In the genomic region with DNA sequence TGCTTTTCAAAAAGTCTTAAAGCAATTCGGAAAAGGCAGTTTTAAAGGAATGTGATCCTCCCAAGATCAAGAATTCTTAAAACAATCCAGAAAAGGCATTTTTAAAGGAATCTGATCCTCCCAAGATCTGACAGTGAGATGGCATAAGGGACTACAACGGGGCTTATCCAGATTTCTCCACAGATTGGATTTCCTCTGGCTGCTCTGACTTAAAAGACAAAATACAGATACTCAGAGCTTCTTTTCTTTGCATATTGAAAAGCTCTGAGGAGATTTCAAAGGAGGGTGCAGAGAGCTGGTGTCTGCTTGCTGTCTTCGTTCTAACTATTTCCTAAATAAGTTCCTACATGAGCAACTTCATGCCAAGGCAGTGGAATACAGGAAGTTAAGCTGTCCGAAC, we compare ENCODE assay signal across 12 mouse cellular contexts.
"Had no signal": no experiment of that assay in that cellular context is flagged by ENCODE, and none has a peak within 500 bp of the region (broad histone marks: within the 10 kb centered on the region; RNA-seq: fewer than 3 reads in every experiment).

No protein-coding gene starts in this region.

- H3K4me1 ChIP-seq: liver, embryonic 13.5 days had no signal

- H3K4me2 ChIP-seq: liver, embryonic 13.5 days; midbrain, embryonic 11.5 days had no signal

- H3K27me3 ChIP-seq: liver, embryonic 13.5 days had no signal

- H3K9me3 ChIP-seq: liver, embryonic 13.5 days had no signal

- H3K9ac ChIP-seq: liver, embryonic 13.5 days had no signal

- H3K4me3 ChIP-seq: left cerebral cortex, adult 2 months; liver, embryonic 13.5 days had no signal

- DNase-seq: kidney, postnatal 25 days; layer of hippocampus, postnatal 36 days; liver, embryonic 13.5 days; lung, adult 2 months; lung, postnatal 14 days; lung, postnatal 4 days; midbrain, embryonic 14.5 days; thymus, adult 18-20 months; thymus, postnatal 36 days had no signal

- H3K27ac ChIP-seq: kidney, postnatal 0 days; left cerebral cortex, adult 2 months; liver, embryonic 13.5 days had no signal

- H3K36me3 ChIP-seq: liver, embryonic 13.5 days had no signal
